Mouse (Mus musculus) thymus, adult 2 months (tissue): Measurements from ENCODE around the gene Swi5.

Experiments
- CTCF ChIP-seq: fragments of 200-500 bp; IDR thresholded peaks from 2 replicates; pipeline ENCODE4 v1.5.1; 2012; ENCODE audit warnings: mild to moderate bottlenecking, control low read depth, low read length, moderate library complexity, borderline replicate concordance; ENCODE audit not compliant: control insufficient read depth, poor library complexity, insufficient read depth; ENCODE audit errors: extremely low read depth
- POLR2A ChIP-seq: fragments of 200-500 bp; IDR thresholded peaks from 2 replicates; pipeline ENCODE4 v1.6.1; 2012; ENCODE audit warnings: mild to moderate bottlenecking, low read length, control low read depth, moderate library complexity; ENCODE audit not compliant: control insufficient read depth, poor library complexity, insufficient read depth; ENCODE audit errors: extremely low read depth

- TF ChIP-seq CTCF (no peak), POLR2A (no peak)
Observed at GRCm38 (mm10) chr2:32317791-32318417, 30.0 kb upstream of the Swi5 start.
